Mouse (Mus musculus) thymus, postnatal 0 days (tissue): ENCODE data around the gene Pgm5. TPM values are rescaled to one million over a fixed set of nuclear protein-coding genes. Genes with fewer than 3 reads are reported as not detected.
A peak's percentile ranks its signal among the peaks of the same experiment; 100 is the strongest.
"Not testable (repeated sequence)": the region's sequence is repeated elsewhere in the genome, so short reads cannot be mapped to it uniquely, and the experiment has no call there.

Source experiments
- DNase-seq: peaks from one replicate; pipeline ENCODE4 v3.0.0-alpha.2; 2015; ENCODE audit warnings: low spot score
- polyA plus RNA-seq: library from polyadenylated mRNA; unstranded; fragments of >200 nt; fragmentation: Nextera tagmentation; extraction: Ambion mirVana; gene quantifications from 2 replicates; pipeline ENCODE4 v1.2.1, GENCODE M21; 2015

Gene Pgm5
- polyA plus RNA-seq, 1 experiment from 2014 or later: 4.3 TPM

DNA sequence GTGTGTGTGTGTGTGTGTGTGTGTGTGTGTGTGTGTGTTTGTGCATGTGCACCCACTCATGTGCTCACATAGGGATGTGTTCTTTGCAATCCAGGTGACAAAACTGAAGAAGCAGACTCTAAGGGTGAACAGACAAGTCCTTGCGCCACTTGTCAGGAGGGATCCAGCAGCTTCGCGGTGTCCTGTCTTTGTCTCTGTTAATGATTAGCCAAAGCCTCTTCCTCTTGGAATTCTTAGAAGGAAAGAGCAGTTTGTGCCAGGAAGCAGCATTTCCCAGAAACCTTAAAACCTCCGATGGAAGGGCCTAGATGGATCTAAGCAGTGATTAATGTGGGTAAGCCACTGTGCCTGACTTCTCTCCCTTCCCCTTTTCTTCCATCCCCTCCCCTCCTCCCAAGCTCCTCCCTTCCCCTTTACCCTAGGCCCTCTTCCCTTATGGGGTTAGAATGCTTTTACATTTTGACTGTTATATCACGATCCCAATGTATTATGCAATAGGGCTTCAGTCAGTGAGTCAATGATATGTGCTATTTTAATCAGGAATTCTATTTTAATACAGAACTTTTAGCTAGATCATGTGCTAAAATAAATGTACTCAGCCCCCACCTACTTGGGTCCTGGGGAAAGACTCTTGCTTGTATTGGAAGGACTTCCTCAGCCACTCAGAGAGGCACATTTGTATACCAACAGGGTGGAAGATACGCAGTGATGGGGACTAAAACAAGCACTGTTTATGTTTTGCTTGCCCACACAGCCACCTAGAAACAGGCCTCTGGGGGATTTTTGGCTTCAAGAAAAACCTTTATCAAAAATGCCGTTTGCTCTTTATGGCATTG lies 154.4 kb downstream of the Pgm5 start:
- no peak for DNase-seq

DNA sequence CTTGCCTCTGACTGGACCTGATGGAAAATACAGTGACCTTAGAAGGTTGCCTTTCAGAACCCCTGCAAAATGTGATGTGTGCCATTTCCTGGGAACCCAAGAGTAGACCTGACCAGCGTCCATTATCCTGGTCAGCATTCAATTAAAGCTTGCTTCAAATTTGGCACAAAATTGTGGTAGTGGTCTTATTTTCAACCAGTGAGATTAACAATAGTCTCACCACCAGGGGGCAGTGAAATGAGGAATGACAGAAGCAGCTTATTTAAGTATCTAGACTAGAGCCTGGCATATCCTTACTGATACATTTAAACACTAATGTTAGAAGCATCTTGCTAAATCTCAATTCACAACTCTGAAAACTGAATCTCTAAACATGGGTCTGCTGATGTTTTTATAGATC lies 156.3 kb downstream of the Pgm5 start:
- peak; percentile 13 for DNase-seq

DNA sequence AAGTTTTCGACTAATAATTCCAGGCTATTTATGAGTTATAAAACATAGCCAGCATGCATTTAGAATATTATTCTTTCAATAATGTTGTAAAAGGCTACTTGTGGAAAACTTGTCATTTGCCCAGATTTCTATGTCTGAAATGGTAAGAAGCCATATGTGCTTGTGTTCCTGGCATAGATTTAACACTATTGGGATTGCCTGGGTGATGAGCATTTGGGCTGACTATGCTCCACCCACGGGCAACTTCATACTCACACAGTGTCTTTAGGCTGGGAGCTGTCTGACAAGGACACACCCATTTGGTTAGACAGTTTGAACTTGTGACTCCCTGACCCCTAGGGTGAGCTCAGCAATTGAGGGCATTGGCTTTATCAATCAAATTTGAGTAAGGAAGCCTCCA lies 157.3 kb downstream of the Pgm5 start:
- no peak for DNase-seq

DNA sequence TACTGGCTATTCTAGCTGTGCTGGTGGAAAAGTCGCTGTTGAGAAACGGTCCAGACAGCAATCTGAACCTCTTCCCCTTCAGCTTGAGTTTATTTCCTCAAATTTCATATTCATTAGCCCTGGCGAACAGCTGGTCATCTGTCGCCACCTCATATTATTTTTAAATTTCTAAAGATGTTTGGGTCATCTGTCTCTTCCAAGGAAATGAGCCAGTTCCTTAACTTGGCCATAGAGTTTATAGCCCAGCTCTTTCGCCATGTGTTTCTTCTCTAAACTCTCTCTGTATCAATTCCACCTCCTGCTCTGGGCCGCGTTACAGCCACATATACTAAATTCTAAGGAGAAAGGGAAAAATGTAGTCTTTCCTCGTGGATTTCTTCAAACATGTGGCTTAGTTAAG lies 158.0 kb downstream of the Pgm5 start:
- DNase-seq: no peak

DNA sequence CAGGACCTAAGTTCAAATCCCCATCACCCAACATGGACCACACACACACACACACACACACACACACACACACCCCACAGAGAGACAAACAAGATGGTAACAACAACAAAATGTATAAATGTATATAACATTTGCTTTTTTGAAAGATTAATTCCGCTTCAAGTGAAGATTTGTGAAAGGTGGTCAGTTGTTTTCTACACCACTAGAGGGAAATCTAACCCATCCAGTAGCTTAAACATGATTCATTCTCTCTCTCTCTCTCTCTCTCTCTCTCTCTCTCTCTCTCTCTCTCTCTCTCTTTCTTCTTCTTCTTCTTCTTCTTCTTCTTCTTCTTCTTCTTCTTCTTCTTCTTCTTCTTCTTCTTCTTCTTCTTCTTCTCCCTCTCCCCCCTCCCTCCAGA lies 158.5 kb downstream of the Pgm5 start:
- DNase-seq: not testable (repeated sequence)

DNA sequence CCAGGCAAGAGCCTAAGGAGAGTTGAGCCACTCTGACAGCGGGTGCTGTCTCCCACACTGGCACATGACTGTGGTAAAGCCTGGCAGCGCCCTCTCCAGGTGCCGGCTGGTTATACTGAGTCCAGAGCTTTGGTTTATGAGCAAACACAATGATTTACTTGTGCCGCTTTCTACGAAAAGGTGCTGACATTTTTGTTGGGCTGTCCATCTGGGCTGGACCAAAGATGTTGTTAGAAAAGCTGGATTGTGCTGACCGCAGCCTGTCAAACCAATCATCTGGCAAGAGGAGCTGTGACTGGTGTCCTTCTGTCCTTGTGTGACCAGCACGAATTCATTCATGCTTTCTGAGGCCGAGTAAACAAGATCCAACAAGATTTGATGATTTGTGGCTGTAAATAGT lies 159.9 kb downstream of the Pgm5 start:
- DNase-seq: no peak

DNA sequence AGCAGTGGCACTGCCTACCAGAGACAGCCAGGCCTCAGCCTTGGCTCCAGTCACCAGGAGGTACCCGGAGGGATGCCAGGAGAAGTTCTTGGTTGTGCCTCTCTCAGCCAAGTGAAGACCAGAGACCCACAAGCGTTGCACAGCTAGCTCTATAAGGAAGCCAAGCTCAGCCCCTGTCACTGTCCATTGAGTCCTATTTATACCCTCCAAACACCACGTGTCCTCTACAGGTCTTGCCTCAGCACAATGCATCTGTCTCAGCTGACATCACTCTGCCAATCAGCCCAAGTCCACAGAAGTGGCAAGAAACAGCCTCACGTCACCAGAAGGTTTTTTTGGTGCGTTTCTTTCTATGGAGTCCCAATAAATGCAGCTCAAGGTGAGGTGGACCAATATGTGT lies 161.0 kb downstream of the Pgm5 start:
- DNase-seq: no peak

DNA sequence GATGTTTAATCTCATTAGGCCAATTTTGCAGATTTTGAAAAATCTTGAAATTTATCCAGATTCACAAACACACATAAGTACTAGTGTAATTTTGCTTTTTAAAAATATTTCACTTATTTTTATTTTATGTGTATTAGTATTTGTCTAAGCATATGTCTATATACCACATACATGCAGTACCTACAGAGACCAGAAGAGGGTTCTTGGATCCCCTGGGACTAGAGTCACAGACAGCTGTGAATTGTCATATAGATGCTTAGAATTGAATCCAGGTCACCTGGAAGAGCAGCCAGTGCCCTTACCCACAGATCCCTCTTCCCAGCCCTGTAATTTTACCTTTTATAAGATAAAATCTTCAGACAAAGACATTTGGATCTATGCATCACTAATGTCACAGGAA lies 161.7 kb downstream of the Pgm5 start:
- DNase-seq: no peak

DNA sequence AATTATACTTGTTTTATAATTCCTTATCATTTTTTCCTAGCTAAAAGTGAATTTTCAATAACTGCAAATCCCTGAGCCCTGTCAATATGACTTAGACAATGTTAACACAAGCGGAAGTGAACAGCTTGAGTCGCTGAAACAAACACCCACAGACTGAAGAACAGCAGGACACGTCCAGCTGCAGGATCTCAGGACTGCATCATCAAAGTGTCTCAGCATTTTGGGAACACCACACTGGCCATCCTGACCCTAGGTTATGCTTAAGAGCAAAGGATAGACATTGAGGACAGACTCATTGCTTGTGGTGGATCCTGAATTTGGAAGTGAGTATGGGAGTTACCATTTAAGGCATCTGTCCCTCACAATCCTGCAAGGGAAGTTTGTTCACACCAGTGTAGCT lies 162.5 kb downstream of the Pgm5 start:
- DNase-seq: no peak

DNA sequence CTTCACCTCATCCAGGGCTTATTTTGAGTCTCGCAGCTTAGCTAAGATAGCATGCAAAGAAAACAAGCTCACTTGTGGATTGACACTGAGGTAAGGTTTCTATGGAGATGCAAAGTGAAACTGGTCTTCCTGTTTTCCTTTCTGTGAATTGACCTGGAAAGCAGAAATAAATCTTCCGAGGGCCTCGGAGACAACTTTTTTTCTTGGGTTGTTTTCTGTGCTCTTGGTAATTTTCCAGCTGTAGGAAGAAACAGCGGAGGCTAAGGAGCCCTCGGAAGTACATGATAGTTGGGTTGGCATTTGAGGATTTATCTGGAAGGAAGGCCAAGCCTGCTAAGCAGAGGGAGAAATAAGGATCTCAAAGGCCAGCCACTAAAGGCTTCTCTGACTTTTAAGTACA lies 163.0 kb downstream of the Pgm5 start:
- DNase-seq: no peak

DNA sequence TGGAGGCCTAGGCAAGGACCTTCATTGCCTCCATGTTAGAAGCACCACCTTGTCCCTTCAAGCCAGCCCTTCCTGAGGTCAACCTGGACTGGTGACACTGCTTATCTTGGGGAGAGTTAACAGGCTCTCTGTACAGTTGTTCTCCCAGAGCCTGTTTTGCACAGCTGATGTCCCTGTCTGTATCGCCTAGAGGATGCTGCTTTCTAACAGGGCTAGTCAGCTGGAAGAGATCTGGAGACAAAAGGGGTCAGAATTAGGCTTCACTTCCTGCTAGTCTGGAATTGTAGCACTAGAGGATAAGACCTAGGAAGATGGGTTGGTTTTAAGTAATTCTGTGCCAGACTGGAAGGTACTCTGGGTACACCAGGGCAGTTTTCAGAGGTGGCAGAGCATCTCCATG lies 163.7 kb downstream of the Pgm5 start:
- no peak for DNase-seq

DNA sequence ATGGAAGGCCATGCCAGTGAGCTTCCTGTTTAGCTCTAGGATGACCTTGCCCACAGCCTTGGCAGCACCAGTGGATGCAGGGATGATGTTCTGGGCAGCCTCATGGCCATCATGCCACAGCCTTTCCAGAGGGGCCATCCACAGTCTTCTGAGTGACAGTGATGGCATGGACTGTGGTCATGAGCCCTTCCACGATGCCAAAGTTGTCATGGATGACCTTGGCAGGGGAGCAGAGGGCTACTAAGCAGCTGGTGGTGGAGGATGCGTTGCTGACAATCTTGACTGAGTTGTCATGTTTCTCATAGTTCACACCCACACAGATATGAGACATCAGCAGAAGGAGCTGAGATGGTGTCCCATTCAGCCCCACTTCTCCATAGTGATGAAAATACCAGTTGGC lies 169.0 kb downstream of the Pgm5 start:
- DNase-seq: no peak

DNA sequence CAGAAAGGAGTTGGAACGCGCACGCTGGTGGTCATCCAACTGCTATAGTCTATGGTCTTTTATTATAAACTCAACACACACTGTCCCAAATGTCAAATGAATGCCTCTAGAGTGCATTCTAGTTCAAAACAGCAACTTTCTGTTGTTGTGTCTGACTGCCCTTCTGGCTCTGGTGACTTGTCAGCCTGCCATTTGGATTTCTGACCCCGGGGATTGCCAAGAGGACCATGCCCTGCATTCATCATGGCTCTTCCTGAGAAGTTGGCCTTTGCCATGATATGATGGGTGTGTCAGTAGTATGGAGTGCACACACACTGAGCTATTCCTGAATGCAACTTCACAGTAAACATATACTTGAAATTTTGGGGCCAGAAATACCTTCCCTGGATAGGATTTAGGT lies 172.1 kb downstream of the Pgm5 start:
- DNase-seq: no peak

DNA sequence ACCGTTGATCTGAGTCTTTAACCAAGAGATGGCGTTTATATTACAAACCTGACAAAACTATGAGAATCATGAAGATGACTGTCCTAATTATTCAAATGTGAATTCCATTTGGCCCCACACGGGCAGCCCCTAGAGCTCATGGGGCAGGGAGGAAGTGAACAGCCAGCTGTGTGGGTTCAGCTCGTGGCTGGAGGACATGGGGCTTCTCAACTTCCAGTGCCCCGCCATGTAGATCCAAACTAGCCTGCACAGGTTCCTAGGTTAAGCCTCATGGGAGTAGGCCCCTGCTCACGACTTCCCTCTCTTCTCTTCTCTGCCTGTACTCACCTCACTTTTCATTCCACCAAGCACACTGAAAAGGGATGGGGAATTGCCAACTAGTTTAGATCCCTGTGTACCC lies 173.3 kb downstream of the Pgm5 start:
- no peak for DNase-seq

DNA sequence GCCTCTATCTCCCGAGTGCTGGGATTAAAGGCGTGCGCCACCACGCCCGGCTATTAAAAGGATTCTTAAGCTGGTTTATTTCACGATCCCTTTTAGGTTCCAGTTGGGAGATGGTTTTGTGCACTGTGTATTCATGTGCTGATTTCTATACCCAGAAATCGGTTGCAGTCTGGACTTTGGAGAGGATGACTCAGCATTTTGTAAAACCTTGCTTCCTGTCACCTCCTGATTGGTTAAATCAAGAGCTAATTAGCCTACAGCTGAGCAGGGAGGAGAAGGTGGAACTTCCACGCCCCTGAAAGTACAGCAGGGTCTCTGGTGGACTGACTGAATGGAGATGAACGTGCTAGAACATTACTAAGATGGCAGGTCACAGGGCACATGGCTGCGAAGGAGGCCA lies 175.2 kb downstream of the Pgm5 start:
- DNase-seq: peak; percentile 16

DNA sequence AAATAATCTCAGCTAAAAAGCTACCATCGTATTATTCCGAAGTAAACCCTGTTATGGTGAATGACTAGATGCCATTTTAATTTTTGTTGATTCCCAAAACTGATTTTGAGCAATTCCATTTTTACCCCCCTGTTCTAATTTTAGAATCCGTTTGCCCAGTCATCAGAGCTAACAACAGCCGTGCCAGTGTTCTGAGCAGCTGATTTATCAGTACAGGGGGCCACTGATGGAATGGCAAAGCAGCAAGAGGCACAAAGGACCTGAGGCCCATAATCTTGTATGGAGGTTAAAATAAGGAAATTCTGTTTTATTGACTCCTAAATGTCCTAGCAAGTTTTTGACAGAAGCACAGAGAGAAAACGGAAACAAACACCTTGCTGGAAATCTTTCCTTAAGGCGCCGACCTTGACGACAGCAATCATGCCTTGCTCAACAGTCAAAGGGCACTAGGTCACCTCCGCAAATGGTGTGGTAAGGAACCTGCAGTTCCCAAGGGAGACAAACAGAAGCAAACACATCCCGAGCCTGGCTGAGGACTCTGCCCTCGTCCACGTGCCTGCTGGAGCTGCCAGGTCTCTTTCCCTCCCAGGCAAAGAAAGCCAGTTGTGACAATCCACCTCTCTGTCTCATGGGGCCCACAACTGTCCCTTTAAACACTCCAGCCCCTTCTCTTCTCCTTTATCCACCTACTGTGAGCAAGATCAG lies 178.5 kb downstream of the Pgm5 start:
- no peak for DNase-seq

DNA sequence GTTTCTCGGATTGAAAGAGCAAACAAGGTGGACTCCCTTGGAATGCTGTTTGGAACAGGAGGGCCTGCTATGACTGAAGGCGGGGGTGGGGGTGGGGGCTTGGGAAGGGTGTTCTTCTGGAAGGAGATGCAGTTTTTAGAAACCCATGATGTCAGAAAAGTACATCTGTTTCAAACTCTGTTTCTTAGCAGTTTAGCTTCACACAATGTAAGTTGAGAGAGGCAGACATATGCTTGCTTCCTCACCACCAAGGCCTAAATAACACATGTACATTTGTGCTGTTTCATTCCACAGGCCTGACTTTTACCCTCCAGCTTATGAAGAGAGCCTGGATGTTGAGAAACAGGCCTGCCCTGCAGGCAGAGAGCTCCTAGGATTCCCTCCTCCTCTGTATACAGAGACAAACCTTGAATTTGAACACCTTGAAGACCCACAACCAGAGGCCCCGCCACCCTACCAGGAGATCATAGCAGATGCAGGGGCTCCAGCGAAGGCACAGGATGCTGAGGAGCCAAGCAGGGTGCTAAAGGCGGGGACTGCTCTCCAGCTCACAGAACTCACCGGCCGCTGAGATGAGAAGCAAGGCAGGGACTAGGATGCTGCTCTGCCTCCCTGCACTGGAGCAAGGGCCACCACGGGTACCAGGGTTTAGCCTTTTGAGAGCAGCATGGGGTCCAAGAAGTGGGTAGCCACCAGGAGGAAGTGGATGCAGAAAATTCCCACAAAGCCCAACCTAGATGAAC lies 184.2 kb downstream of the Pgm5 start:
- DNase-seq: no peak

DNA sequence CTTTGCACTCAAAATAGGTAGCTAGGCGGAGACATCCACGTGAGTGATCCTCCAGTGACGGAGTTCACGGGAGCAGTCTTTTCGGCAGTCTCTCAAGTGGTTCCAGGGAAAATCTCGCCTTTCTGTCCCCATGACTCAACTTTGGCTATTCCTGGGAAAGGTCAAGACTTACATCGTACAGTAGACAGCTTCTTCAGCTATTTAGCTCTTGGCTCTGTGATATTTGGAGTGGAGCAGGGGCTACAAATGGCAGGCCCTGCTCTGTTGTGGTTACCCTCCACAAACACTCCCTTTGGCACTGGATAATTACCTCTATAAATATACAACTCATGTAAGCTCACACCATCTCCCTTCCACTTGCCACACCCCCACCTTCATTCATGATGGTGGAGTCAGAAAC lies 185.2 kb downstream of the Pgm5 start:
- no peak for DNase-seq

DNA sequence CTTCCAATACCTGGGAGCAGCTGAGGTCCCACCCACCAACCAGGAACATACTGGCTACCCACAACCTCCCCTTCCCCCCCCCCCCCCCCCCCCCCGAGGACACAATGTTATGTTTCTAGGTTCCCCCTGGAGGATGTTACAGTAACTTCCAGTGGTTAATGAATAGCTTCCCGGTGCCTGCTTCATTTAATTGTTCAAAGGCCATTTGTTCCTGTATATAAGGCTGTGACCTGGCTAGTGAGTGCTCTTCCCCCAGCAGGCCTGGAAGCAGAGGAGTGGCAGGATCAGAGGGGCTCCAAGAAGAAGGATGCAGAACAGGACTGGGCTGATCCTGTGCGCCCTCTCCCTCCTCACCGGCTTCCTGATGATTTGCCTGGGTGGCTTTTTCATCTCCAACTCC lies 187.9 kb downstream of the Pgm5 start, which contains the start of gene Tmem252:
Gene Tmem252 (plus strand): TSS at position 247 of the 400 bp plus-strand sequence.
- no peak for DNase-seq

DNA sequence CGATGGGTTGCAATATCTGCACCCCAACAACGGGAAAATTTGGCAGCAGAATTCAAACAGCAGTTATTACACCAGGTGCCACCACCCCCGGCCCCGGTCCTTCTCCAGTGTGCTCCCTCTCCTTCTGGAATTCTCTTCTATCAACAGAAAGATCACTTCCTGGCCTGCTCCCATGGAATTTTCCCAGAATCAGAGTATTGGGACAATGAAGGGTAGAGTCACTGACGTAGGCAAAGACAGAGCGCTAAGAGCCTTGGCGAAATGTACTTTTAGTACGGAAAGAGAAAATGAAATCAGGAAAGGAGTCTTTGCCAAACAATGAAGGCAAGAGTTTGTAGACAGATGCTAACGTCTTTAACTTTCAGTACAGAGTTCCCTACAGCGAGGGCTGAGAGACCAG lies 188.3 kb downstream of the Pgm5 start:
- no peak for DNase-seq

DNA sequence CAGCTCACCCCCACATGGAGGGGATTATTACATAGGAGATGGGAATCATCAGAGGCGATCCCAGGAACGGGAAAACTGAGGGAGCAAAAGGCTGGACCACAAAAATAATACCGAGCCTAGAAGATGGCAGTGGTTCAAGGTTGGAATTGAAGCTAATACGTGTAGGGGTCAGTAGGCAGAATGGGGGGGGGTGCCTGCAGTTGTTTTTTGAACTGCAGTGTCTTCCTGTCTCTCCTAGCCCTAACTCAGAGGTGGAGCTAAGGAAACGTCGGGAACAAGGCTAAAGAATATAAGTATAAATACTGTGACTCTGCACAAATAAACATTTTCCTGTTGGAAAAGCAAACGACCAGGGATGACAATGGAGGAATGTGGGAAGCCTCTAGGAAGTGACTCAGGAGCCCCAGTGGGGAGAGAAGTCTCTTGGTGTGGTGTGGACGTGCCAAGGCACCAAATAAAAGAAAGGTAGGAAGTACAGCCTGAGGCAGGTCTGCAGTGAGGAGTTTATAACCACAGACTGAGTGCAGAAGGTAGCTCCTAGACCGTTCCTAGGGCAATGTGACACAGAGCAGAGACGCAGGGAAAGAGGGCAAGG lies 189.2 kb downstream of the Pgm5 start:
- no peak for DNase-seq

DNA sequence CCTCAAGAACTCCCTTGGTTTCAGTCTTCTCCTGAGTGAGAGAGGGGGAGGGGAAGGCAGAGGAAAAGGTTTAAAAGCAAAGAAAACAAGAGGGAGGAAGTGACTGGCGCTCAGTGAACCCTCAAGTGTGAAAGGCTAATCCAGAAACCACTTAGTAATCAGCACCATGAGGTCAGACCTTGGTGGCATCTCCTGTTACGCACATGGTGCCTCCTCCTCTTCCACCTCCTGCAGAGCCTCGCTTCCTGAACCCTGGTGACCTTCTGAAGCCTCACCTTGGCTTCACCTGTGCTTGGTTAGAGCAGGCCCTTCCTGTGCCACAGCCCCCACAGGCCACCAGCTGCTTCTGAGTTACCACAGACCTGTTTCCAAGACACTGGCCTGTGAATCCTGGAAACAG lies 190.1 kb downstream of the Pgm5 start:
- DNase-seq: no peak
